Mouse (Mus musculus): ENCODE data around the gene Wbp1l.
A peak's percentile ranks its signal among the peaks of the same experiment; 100 is the strongest.

Wbp1l gene

DNA sequence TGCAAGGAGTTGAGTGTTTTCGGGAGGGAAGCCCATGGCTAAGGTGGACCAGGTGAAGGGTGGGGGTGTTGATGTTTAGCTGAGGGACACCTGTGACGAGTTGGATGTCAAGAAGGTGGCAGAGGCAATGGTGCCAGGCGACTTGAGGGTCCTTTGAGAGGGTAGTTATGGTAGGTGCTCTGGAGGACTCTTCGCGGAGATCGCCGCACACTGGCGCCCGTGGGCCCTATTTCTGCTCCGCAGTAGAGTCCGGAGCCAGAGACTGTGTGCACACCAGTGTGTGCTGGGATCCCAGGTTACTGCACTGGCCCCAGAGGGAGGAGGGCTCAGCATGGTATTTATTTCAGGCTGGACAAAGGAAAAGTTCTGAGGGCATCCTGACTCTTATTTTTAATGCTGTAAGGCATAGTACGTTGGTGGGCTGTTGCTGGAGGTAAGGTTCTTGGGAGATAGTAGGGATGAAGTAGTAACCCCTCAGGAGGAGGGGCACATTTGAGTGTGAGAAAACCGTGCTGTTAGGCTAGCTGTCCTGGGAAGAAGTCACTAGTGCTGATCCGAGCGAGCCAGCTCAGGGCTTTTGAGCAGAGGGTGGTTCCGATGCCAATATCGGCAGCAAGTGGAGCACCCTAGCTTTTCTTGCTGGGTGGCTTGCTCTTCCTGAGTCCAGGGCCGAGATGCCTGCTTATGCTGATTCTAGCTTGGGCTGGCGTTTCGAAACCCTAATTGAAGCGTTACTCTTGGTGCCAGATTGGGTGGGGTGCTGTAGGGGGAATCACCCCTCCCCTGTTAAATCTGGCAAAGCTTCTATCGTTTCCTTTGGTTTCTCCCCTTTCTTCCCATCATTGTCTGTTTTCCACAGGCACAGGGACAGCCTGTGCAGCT, 732 bp downstream of the Wbp1l start:
- DNase-seq (ENCODE audit: low read depth, low spot score), result no peak

DNA sequence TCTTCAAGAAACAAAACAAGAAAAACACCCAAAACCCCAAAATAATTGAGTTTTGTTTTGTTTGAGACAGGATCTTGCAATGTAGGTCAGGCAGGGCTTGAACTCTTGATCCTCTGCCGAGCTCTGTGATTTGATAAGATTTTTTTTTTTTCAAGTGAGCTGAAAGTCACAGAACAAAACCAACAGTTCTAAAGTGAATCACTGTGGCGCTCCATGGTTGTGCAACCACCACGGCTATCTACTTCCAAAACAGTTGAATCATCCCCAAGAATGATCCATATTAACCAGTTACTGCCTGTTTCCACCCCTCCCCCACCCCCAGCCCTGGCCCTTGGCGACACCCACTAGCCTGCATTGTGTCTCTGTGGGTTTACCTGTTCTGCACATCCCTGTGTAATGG, 1.5 kb downstream of the Wbp1l start:
- DNase-seq (ENCODE audit: low read depth, low spot score), result no peak

DNA sequence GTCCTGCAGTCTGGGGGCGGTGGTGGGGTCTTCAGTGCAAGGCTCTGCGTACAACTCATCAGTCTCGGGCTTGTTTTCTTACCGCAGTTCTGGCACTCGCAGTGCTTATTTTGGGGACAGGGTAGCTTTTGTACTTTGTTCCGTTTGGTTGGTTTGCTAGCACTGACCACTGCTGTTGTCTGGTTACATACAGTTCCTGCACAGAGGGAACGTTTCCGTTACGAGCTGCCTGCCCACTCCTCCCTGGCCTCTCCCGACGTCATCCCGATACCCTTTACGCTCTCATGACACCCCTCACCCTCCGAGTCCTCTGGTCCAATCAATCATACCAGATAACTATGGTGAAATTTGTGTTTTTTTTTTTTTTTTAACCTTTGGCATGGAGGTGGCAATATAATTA, 2.6 kb downstream of the Wbp1l start:
- DNase-seq (ENCODE audit: low read depth, low spot score), result no peak

DNA sequence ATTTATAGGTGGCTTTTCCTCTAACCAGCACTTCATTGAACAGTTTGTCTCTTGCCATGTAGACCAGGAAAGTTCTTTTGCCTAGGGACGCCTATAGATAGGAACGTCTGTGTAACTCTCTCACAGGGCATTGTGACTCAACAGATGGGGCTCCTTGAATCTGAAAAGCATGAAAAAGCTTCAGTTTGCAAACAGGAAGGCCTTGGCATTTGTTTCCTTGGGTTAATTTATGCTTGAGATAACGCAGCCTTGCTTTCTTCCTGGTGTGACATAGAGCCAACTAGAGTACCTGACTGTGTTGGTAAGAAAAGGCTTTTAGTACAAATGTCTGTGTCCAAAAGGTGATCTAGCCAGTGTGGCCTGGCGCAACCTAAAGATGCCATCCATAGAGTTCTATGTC, 3.5 kb downstream of the Wbp1l start:
- DNase-seq (ENCODE audit: low read depth, low spot score), result no peak

DNA sequence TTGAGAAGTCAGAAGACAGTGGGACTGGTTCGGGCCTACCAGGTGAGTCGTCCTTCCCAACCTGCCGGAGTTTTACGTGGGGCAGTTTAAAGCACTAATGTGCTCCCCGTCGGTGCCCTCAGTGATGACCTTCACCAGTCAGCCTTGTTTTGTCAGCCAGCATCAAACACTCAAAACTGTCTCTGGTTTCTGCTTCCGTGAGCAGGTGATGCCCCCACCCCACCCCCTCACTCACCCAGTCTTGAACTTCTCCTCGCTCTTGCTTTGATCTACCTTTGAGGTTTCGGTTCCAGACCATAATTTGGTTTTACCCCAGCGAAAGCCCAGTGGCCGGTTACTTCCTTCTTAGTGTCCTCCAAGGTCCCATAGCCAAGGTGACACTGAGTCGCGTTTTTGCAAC, 7.8 kb downstream of the Wbp1l start:
- DNase-seq (ENCODE audit: low read depth, low spot score), result no peak

DNA sequence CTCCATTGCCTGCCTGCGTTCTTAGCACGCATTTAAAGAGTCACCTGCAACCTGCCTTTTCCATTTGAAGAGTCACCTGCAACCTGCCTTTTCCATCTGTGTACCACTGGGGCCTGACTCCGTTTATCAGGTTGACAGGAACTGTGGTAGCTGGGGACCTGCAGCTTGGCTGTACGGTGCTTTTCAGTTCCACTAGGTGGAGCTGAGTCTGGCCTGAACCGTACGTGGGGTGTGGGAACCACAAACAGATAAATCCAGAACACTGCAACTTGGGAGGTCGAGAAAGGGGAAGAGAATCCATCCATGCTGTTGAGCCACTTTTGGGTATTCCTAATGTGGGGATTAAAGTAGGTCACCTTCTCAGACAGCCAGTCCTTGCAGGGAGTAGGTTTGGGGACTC, 8.5 kb downstream of the Wbp1l start:
- no peak for DNase-seq (ENCODE audit: low read depth, low spot score)

DNA sequence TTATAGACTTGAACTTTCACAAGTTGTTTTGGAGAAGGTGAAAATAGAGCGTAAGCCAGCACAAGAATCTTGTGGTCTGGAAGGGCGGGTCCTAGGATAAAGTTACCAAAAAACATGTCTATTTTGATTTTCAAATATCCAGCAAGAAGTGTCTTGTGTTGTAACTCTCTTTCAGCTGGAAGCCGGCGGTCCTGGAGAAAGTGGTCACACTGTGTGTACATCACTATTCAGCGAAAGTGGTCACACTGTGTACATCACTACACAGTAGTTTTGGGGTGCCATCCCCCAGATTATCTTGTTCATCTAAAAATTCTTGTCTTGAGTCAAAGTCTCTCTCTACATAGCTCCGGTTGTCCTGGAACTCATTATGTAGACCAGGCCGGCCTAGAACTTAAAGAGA, 9.3 kb downstream of the Wbp1l start:
- DNase-seq (ENCODE audit: low read depth, low spot score), result no peak

DNA sequence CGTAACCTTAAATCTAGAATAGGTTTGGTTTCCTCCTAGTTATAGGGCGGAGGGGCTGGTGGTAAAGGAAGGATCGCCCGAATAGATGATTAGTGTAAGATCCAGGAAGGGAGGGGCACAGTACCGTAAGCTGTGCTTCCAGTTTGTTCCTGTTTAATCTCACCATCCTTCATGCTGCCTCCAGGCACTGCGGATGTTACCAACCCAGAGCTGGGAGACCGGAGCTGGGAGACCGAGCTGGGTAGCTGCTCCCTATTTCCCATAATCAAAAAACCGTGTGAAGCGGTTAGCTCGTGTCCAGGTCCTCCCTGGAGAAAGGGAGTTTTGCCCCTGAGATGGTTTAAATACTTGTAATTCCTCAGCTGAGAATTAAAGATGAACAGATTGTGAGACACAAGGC, 17.5 kb downstream of the Wbp1l start:
- no peak for DNase-seq (ENCODE audit: low read depth, low spot score)

DNA sequence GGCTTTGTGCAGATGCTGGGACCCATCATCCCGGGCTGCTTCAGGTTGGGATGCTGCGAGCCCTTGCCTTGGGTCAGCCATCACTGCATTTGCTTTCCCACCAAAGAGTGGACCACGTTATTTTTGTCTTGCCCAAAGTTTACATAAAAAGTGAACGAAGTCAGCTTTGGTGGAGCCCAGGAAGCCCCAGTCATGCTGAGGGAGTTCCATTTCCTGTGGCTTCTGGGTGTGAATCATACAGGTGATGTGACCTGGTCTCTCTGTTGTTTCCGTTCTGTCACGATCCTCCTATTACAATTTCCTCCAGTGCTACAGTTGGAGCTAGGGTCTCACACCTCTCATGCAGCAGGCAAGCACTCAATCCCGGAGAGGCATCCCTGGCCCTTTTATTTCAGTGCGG, 18.5 kb downstream of the Wbp1l start:
- no peak for DNase-seq (ENCODE audit: low read depth, low spot score)

DNA sequence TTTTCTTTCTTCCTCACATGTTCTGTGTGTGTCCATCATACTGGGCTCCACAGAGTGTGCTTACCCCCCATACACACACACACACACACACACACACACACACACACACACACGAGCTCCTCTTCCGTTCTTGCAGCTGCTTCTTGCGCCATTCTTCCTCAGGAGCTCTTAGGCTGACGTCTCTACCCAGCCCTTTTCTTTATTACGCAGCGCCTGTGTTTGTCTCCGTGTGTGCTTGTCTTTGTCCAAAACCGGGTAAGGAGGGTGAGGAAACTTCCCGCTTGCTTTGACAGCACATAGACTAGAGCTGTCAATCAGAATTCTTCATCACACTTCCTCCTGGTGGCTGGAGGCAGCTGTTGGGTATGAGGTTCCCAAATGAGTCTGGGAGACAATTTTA, 19.4 kb downstream of the Wbp1l start:
- DNase-seq (ENCODE audit: low read depth, low spot score), result no peak

DNA sequence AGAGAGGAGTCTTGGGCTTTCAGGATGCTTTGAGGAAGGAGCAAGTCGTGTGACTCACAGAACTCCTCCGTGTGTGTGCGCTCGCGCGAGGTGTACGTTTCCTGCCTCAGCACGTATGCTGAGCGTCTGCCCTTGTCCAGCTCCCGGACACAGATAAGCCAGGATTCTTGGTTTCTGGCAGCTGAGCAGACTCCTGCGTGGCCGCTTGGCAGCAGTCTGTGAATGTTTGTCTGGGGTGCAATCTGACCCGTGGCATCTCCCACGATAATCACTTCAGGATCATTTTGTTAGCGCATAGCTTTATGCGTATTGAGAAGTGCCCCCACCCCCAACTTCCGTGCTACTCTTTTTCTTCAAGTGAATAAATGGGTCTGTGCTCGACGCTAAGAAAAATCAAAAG, 20.1 kb downstream of the Wbp1l start:
- DNase-seq (ENCODE audit: low read depth, low spot score), result no peak

DNA sequence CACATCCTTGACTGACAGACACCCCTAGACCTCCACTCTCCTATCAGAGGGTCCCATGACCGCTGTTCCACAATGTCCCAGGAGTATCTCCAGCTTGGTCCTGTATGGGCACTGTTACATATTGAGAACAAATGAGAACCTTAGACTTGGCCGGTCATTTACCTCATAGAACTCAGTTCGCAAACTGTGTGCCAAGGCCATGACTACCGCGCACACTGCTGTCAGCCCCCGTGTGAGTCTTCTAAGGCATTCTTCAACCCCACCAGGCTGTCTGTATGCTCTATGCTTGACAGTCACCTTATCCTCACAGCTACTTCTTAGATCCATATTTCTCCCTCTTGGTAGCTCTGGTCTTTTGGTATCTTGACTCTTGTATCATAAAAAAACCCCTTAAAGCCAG, 20.6 kb downstream of the Wbp1l start:
- DNase-seq (ENCODE audit: low read depth, low spot score), result no peak

DNA sequence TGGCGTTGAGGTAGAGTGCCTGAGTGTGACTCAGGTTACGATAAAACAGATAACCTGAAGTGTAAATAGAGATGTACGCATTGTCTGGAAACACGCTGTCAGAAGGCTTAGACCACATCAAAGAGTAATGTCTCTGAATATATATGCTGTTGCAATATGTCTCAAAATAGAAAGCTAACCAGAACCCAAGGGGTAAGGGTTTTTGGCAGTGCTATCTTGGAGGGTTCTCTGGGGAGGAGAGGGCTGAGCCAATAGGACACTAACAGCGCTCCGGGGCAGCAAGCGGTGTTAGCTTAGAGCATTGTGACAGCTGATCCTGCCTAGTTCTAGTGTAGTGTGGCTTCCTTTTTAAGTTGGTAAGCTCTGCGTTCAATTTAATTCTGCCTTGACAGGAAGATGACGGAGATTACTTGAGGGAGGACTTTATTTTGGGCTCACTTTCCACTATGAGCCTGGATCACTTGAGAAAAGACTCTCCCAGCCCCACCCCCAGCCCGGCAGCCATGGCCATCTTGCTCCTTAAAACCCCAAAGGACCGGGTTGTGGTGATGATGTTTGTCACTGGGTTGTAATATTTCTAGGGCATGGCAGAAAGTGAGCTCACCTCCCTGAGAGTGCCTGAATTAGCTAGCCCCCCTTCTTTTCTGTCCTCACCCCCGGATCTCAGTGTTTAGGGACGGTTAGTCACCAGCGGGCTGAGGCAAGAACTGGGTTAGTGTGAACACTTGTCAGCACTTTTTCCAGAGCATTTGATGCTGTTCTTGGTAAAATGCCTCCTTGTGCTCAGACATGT, 21.3 kb downstream of the Wbp1l start:
- DNase-seq (ENCODE audit: low read depth, low spot score), result no peak

DNA sequence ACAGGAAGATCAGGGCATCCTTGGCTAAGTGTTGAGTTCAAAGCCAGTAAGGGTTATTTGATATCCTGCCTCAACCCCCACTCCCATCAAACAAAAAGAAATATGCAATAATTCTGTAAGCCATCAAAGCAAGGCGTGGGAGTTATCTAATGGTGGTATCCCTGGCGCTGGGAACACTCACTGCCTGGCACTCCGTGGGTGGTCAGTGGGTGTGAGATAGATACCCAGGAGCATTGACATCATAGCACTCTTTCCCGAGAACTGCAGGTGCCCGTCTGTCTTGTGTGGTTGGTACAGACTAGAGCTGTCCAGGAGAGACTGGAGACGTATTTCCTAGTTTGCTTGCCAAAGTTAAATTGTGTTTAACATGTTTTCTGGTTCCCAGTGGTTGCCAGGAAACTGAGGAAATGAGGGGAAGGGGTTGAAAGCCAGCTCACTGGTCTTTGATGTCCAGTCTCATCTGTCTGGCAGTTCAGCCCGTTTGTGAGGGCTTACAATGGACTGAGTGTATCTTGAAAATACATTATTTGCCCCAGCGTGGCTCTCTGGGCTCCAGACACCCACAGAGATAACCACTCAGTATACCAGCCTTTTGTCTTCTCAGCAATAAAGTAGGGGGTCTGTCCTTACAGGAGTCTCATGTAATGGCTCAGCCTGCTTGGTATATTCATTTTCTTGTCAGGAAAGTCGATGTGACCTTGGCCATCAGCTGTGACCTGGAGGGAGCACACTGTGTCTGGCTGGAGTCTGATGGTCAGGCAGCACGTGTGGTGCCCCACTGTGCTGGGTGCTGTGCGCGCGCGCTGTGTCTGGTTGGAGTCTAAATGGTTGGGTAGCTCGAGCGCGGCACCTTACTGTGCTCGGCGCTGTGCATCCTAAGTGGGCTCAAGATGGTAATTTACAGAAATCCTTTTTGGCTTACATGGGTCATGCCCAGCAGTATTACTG, 22.6 kb downstream of the Wbp1l start:
- no peak for DNase-seq (ENCODE audit: low read depth, low spot score)

DNA sequence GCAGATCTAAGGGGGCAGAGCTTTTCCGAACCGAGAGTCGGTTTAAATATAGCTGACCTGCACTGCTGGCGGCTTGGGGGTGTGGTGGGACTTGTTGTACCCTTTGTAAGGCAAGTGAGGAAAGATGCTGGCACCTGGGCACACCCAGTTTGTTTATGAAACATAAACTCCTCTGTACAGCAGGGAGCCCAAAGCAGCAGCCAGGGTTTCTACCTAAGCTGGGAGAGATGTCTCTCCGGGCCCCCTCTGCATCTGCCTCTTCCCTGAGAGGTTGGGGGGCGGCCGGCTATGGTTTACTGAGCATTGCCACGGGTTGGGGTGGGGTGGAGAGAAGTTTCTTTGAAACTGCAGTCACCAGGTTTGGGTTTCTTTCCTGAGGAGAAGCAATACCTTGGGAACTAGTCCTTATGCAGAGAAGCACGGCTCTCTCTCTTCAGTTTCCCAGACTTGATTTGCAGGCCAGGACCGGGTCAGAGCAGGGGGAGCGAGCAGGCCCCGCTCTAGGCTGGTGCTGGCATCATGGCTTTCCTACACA, 23.8 kb downstream of the Wbp1l start:
- DNase-seq (ENCODE audit: low read depth, low spot score), result no peak

DNA sequence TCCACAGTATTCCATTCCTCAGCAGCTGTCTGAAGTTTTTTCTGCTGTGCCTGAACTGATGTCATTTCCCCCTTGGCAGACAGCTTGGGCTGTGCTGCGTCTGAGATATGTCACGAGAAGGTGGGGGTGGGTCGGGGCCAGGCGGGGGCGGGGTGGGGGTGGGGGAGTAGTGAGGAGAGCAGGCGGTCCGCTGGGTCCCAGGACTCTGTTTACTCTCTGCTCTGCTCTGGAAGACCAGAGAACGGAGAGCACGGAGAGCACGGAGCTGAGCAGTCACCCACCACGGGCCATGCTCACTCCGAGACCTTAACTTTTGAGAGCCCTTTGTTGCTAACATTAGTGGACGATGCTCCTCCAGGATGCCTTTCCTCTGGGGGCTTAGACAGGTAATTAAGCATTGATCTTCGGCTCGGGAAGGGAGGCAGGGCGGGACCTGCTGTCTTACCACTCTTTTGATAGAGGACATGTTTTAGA, 24.3 kb downstream of the Wbp1l start:
- DNase-seq (ENCODE audit: low read depth, low spot score), result peak; percentile 87

DNA sequence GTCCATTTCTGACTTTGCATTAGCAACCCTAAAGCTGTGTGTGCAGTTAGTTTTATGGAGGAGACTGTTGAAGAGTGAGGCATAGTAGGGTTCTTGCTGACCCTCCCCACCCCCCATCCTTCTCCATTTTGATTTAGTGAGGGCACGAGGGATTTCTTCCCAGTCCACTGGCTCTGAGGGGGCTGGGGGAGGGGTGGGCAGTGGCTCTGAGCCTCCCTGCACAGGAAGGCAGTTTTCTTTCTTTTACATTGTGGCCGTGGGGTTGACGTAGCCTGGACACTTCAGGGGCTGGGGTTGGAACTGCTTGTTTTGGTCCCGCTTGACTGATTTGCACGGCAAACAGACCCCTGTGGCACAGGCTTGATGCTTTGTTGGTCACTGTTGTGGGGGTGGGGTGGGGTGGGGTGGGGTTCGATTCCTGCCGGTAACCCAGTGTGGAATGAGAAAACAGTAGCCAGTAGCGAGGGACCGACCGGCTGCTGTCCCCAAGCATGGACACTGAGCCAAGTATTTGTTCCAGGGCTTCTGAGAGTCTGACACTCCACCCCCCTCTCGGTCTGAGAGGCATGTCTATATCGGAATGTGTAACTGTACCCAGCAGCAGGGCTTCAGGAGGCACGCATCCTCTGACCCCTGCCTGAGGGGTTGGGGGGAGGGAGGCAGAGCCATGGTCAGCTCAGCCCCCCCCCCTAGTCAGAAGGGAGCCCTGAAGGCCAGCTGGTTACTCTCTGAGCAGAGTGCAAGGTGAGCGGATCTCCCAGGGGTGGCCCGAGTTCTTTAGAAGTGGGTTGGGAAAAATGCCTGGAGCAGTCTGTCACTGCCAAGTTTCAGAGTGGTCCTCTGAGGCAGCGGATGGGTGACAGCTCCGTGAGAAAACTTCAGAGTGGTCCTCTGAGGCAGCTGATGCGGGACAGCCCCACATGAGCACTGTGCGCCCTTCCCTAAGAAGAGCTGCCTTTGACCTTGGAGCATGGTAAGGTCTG, 25.2 kb downstream of the Wbp1l start:
- peak; percentile 86 for DNase-seq (ENCODE audit: low read depth, low spot score)

DNA sequence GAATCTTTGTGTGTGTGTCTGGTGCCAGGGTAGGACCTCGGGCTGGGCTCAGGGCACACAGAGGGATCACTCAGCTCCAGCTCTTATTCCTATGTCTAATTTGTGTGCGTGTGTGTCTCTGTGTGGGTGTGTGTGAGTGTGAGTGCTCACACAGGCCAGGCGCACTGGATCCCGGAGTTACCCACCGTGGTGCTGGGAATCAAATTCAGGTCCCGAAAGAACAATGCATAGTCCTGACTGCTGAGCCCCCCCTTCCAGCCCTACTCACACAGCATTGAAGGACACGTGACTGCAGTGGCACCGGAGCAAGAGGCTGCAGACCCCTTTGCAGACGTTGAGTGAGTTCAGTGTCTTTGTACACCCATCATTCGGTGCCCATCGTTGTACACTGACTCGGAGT, 26.1 kb downstream of the Wbp1l start:
- DNase-seq (ENCODE audit: low read depth, low spot score), result no peak

DNA sequence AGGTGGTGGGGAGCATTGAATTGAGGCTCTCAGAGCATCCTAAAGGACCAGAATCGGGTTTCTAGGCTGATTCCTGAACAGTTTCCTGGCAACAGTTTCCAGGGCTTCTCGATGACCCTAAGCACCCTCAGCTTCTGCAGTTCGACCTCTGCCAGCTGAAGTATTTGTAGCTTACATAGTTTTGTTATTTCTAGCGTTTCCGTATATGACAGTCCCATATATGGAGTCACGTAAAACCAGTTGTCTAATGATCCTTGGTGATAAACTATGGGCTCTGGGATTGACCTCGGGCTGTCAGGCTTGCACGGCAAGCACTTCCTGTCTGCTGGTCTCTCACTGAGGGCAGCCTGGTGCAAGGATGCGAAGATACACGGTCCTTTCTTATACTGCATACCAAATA, 26.6 kb downstream of the Wbp1l start:
- no peak for DNase-seq (ENCODE audit: low read depth, low spot score)

DNA sequence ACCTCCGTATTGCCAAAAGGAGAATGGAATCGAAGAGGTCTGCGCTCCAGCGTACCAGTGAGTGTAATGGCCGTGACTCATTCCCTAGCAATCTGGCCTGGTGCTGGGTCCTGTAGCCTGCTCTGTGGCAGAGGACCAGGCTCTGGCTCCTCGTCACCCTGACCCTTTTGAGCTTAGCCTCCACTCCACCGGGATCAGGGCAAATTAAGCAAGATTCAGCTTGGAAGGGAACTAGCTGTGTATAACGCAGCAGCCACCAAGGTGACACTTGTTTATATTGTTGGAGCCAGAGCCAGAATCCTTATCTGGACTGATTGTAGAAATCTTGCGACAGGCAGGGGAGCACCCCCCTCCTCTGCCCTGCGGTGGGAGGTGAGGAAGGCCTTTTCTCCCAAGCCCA, 29.5 kb downstream of the Wbp1l start:
- DNase-seq (ENCODE audit: low read depth, low spot score), result no peak
